Mouse (Mus musculus): ENCODE data around the gene Zfp768. TPM values are rescaled to one million over a fixed set of nuclear protein-coding genes. Genes with fewer than 3 reads are reported as not detected.
"Not testable (repeated sequence)": the region's sequence is repeated elsewhere in the genome, so short reads cannot be mapped to it uniquely, and the experiment has no call there.

Gene Zfp768
- polyA plus RNA-seq, 1 experiment = 7.8 TPM

DNA sequence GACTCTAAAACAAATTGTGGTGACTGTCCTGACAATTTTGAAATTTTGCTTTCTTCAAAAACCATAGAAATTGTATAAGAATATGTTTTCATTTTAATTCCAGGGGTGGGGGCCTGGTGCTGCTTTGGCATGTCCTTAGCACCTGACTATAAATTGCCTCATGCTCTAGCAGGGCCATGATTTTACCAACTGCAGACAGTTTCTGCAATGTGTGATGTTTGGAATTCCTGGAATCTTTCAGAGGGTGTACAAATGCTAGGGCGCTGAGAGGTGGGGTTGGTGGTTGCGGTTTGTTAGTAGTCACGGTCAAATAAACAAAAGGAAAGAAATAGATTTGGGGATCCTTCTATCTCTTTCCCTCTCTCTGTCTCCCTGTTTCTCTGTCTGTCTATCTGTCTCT lies 20.9 kb upstream of the Zfp768 start:
- TF ChIP-seq POLR2A (IDR thresholded peaks at IDR 0.05; ENCODE audit: low read depth, low read length) (no peak), CTCF (IDR thresholded peaks at IDR 0.05; ENCODE audit: extremely low read depth, insufficient read depth, insufficient read length, insufficient replicate concordance) (no peak)
- no peak overlapping the region for H3K4me3 ChIP-seq (ENCODE audit: extremely low read depth, insufficient read depth, insufficient read length)
- 96% methylated on average over 3 of the region's 3 CpGs for WGBS
- no peak overlapping the region for H3K27ac ChIP-seq (ENCODE audit: insufficient read depth, low read length)
- no peak for DNase-seq (ENCODE audit: low read depth in 1 of 2, low spot score in 2 of 2)
- H3K27me3 ChIP-seq (ENCODE audit: control insufficient read depth, insufficient read depth, low read length) = no peaks in the 10 kb centered on the region
- H3K36me3 ChIP-seq (ENCODE audit: control insufficient read depth, insufficient read depth, low read length) = no peaks in the 10 kb centered on the region
- H3K4me1 ChIP-seq (ENCODE audit: control insufficient read depth, insufficient read depth, insufficient read length) = no peaks in the 10 kb centered on the region

GRCm38 (mm10) chr7:127364166-127364565 lies 18.8 kb upstream of the Zfp768 start:
- TF ChIP-seq POLR2A (IDR thresholded peaks at IDR 0.05; ENCODE audit: low read depth, low read length) = no peak
- no peak for TF ChIP-seq CTCF (IDR thresholded peaks at IDR 0.05; ENCODE audit: extremely low read depth, insufficient read depth, insufficient read length, insufficient replicate concordance)
- no peak overlapping the region for H3K4me3 ChIP-seq (ENCODE audit: extremely low read depth, insufficient read depth, insufficient read length)
- H3K4me1 ChIP-seq (ENCODE audit: control insufficient read depth, insufficient read depth, insufficient read length) = no peaks in the 10 kb centered on the region
- no peak for DNase-seq (ENCODE audit: low read depth in 1 of 2, low spot score in 2 of 2)
- H3K36me3 ChIP-seq (ENCODE audit: control insufficient read depth, insufficient read depth, low read length) = no peaks in the 10 kb centered on the region
- no peak overlapping the region for H3K27ac ChIP-seq (ENCODE audit: insufficient read depth, low read length)
- 89% methylated on average over 4 of the region's 4 CpGs for WGBS
- no peaks in the 10 kb centered on the region for H3K27me3 ChIP-seq (ENCODE audit: control insufficient read depth, insufficient read depth, low read length)

DNA sequence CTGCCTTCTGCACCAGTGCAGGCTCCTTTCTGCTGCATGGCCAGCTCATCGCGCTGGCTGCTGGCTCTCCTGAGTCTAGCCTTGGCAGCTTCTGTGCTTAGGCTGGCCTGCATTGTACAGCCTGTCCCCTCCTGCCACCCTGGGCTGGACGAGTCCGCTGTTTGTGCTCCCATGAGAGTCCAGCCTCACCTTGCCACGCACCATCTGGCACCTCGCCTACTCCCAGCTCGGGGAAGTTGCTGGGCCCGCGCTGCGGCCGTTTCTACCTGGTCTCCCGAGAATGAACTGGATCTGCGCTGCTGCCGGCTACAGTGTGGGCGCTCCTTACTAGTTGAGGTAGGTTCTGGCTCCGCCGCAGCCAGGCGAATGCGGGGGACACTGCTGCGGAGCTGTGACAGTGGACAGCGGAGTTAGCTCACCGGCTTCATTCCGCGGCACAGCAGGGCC lies 18.1 kb upstream of the Zfp768 start:
- Histone ChIP-seq H3K27me3 (ENCODE audit: control insufficient read depth, insufficient read depth, low read length) (no peaks in the 10 kb centered on the region), H3K27ac (ENCODE audit: insufficient read depth, low read length) (no peak overlapping the region), H3K4me1 (ENCODE audit: control insufficient read depth, insufficient read depth, insufficient read length) (no peaks in the 10 kb centered on the region), H3K36me3 (ENCODE audit: control insufficient read depth, insufficient read depth, low read length) (no peaks in the 10 kb centered on the region), H3K4me3 (ENCODE audit: extremely low read depth, insufficient read depth, insufficient read length) (no peak overlapping the region)
- WGBS = 38% methylated on average over 24 of the region's 24 CpGs
- TF ChIP-seq CTCF (IDR thresholded peaks at IDR 0.05; ENCODE audit: extremely low read depth, insufficient read depth, insufficient read length, insufficient replicate concordance) (no peak), POLR2A (IDR thresholded peaks at IDR 0.05; ENCODE audit: low read depth, low read length) (no peak)
- no peak for DNase-seq (ENCODE audit: low read depth in 1 of 2, low spot score in 2 of 2)

GRCm38 (mm10) chr7:127362418-127362817 lies 17.0 kb upstream of the Zfp768 start:
- peak; percentile 14; the same call in 1 of the 2 replicates for TF ChIP-seq CTCF (IDR thresholded peaks at IDR 0.05; ENCODE audit: extremely low read depth, insufficient read depth, insufficient read length, insufficient replicate concordance)
- not testable (repeated sequence) for H3K4me1 ChIP-seq (ENCODE audit: control insufficient read depth, insufficient read depth, insufficient read length); H3K36me3 ChIP-seq (ENCODE audit: control insufficient read depth, insufficient read depth, low read length); H3K27ac ChIP-seq (ENCODE audit: insufficient read depth, low read length); H3K27me3 ChIP-seq (ENCODE audit: control insufficient read depth, insufficient read depth, low read length)
- 21% methylated on average over 13 of the region's 13 CpGs for WGBS
- peak overlapping the region; percentile 27; the same call in 1 of the 2 replicates for H3K4me3 ChIP-seq (ENCODE audit: extremely low read depth, insufficient read depth, insufficient read length)
- peak in 1 of 2 experiments; percentile 45 for DNase-seq (ENCODE audit: low read depth in 1 of 2, low spot score in 2 of 2)

DNA sequence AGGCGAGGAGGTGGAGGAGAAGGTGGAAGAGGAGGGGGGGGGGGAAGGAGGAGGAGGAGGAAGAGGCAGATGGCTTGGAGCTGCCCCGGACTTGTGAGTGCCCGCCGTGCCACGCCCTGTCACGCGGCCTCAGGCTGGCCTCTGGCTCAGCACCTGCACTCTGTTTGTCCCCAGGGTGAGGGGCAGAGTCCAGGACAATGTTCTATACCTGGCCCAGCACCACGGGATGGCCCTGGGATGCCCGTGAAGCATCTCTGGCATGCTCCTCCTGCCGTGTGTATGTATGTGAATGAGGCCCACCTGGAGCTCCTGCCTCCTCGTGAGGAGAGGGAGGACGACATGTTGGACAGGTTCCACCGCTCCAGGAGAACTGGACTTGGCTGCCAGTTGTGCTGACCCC lies 16.1 kb upstream of the Zfp768 start:
- 68% methylated on average over 13 of the region's 13 CpGs for WGBS
- H3K36me3 ChIP-seq (ENCODE audit: control insufficient read depth, insufficient read depth, low read length) = no peaks in the 10 kb centered on the region
- H3K27ac ChIP-seq (ENCODE audit: insufficient read depth, low read length) = no peak overlapping the region
- no peaks in the 10 kb centered on the region for H3K27me3 ChIP-seq (ENCODE audit: control insufficient read depth, insufficient read depth, low read length)
- no peak for DNase-seq (ENCODE audit: low read depth in 1 of 2, low spot score in 2 of 2)
- no peaks in the 10 kb centered on the region for H3K4me1 ChIP-seq (ENCODE audit: control insufficient read depth, insufficient read depth, insufficient read length)
- H3K4me3 ChIP-seq (ENCODE audit: extremely low read depth, insufficient read depth, insufficient read length) = no peak overlapping the region
- TF ChIP-seq CTCF (IDR thresholded peaks at IDR 0.05; ENCODE audit: extremely low read depth, insufficient read depth, insufficient read length, insufficient replicate concordance) (no peak), POLR2A (IDR thresholded peaks at IDR 0.05; ENCODE audit: low read depth, low read length) (no peak)

GRCm38 (mm10) chr7:127360265-127360664 lies 14.9 kb upstream of the Zfp768 start:
- H3K4me3 ChIP-seq (ENCODE audit: extremely low read depth, insufficient read depth, insufficient read length) = no peak overlapping the region
- TF ChIP-seq POLR2A (IDR thresholded peaks at IDR 0.05; ENCODE audit: low read depth, low read length) = no peak
- no peak for TF ChIP-seq CTCF (IDR thresholded peaks at IDR 0.05; ENCODE audit: extremely low read depth, insufficient read depth, insufficient read length, insufficient replicate concordance)
- H3K27me3 ChIP-seq (ENCODE audit: control insufficient read depth, insufficient read depth, low read length) = no peaks in the 10 kb centered on the region
- WGBS = 69% methylated on average over 4 of the region's 4 CpGs
- no peak for DNase-seq (ENCODE audit: low read depth in 1 of 2, low spot score in 2 of 2)
- no peak overlapping the region for H3K27ac ChIP-seq (ENCODE audit: insufficient read depth, low read length)
- no peaks in the 10 kb centered on the region for H3K36me3 ChIP-seq (ENCODE audit: control insufficient read depth, insufficient read depth, low read length)
- no peaks in the 10 kb centered on the region for H3K4me1 ChIP-seq (ENCODE audit: control insufficient read depth, insufficient read depth, insufficient read length)

DNA sequence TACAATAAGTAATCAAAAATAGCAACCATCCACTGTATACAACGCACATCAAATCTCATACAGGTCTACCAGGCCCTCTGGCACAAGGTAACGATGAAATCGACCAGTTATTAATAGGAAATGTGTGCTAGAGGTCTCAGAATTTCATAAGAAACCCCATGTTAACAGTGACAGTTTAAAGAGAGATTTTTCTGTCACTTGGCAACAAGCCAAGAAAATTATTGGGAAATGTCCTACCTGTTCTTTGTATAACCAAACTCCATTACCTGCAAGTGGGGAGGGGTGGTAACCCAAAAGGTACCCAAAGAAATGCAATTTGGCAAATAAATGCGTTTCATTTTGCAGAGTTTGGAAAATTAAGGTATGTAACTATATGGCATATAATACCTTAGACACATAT lies 13.1 kb upstream of the Zfp768 start:
- H3K4me1 ChIP-seq (ENCODE audit: control insufficient read depth, insufficient read depth, insufficient read length) = no peaks in the 10 kb centered on the region
- H3K4me3 ChIP-seq (ENCODE audit: extremely low read depth, insufficient read depth, insufficient read length) = no peak overlapping the region
- TF ChIP-seq CTCF (IDR thresholded peaks at IDR 0.05; ENCODE audit: extremely low read depth, insufficient read depth, insufficient read length, insufficient replicate concordance) = no peak
- no peak for TF ChIP-seq POLR2A (IDR thresholded peaks at IDR 0.05; ENCODE audit: low read depth, low read length)
- no peak overlapping the region for H3K27ac ChIP-seq (ENCODE audit: insufficient read depth, low read length)
- H3K36me3 ChIP-seq (ENCODE audit: control insufficient read depth, insufficient read depth, low read length) = no peaks in the 10 kb centered on the region
- DNase-seq (ENCODE audit: low read depth in 1 of 2, low spot score in 2 of 2) = no peak
- 80% methylated on average over 4 of the region's 4 CpGs for WGBS
- H3K27me3 ChIP-seq (ENCODE audit: control insufficient read depth, insufficient read depth, low read length) = no peaks in the 10 kb centered on the region; the same call in 1 of the 2 replicates

Measured in spleen, adult 2 months (tissue).